Mouse (Mus musculus) small intestine, adult 2 months (tissue): ENCODE data around the gene Gm10663.

Experiments used
- CTCF ChIP-seq: fragments of 200-500 bp; IDR thresholded peaks from 2 replicates; pipeline ENCODE4 v1.5.1; 2012; ENCODE audit warnings: low read depth, mild to moderate bottlenecking, control low read depth, inconsistent platforms, low read length, moderate library complexity, mixed read lengths; ENCODE audit not compliant: insufficient replicate concordance, insufficient read length; ENCODE audit errors: extremely low read depth
- POLR2A ChIP-seq: fragments of 200-500 bp; IDR thresholded peaks from 2 replicates; pipeline ENCODE4 v1.6.1; 2012; ENCODE audit warnings: low read depth, mild to moderate bottlenecking, control low read depth, inconsistent platforms, low read length, moderate library complexity

DNA sequence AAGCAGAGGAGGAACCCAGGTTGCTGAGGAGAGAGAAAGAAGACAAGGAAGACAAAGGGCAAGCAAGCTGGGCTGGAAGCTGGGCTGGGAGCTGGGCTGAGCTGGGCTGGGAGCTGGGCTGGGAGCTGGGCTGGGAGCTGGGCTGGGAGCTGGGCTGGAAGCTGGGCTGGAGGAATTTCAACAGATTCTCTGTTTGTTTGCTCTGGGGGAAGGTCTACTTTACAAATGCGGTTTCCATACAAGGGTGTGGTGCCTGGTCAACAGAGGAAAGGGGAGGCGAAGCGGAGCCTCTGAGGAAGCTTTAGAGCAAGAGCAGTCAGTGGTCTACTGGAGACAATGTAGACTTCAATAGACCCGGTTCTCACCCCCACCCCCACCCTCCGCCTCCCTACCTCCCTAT, 28.3 kb upstream of the Gm10663 start:
- TF ChIP-seq CTCF (no peak), POLR2A (no peak)
